Mouse (Mus musculus): ENCODE data around the gene Rpl35a.
A peak's percentile ranks its signal among the peaks of the same experiment; 100 is the strongest.
"Not testable (repeated sequence)": the region's sequence is repeated elsewhere in the genome, so short reads cannot be mapped to it uniquely, and the experiment has no call there.

The Rpl35a gene

DNA sequence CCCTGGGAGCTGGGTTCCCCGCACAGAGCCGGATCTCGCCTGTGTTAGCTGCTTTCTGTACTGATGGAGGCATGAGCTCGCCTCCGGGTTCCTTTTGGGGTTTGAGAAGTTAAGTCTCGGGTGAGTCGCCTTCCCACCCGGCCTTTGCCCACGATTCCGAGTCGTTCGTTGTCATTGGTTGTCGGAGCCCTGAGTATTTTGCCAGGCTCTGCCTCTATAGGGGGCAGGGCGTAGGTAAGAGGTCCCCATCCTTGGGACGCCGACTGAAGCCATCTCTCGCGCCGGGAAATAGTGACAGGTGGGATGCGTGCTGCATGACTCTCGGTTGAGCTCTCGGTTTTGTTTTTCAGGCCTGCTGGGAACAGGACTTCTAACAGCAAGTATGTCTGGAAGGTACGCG, 533 bp downstream of the Rpl35a start:
- DNase-seq (ENCODE audit: low read depth) = peak; percentile 33

DNA sequence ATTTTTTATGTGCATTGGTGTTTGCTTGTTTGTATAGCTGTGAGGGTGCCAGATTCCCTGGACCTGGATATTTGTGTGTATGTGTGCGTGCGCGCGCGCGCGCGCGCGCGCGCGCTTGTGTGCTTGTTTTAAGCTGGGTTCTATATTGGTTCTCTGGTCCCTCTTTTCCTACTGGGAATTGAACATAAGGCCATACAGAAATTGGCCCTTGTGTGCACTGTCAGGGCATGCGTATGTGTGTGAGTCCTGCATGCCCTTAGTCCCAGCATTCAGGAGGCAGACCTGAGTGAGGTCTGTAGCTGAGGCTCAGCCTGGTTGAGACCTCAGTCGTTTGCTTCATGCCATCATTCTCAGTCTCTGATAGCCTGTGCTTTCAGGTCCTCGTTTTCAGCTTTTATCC, 1.8 kb downstream of the Rpl35a start:
- no peak for DNase-seq (ENCODE audit: low read depth)

DNA sequence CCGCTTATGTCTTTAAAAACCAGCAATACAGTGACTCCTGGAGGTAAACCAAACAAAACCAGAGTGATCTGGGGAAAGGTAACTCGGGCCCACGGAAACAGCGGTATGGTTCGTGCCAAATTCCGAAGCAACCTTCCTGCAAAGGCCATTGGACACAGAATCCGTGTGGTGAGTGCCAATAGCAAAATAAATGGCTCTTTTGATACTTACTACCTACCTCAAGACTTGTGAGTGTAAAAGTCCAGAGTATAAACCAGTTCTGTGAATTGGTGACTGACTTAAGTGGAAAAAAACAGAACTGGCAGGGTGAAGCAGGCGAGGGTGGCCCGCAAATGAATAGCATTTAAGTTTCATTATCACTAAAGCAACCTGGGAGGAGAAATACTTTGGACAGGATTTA, 2.4 kb downstream of the Rpl35a start:
- not testable (repeated sequence) for DNase-seq (ENCODE audit: low read depth)

DNA sequence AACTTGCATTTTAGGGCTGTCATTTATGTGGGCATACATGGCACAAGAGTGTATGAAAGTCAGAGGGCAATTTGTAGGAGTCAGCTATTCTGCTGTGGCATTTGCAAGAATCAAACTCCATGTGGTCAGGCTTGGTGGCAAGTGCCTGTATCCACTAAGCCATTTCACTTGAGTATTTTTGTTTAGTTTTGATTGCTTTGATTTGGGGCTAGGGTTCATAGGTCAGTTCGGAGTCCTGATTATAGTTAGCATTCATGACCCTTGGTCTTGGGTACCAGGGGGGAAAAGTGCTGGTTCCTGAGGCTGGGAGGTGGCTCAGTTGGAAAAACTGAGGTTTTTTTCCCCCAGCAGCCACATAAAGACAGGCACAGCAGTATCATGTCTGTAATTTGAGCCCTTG, 3.2 kb downstream of the Rpl35a start:
- no peak for DNase-seq (ENCODE audit: low read depth)

DNA sequence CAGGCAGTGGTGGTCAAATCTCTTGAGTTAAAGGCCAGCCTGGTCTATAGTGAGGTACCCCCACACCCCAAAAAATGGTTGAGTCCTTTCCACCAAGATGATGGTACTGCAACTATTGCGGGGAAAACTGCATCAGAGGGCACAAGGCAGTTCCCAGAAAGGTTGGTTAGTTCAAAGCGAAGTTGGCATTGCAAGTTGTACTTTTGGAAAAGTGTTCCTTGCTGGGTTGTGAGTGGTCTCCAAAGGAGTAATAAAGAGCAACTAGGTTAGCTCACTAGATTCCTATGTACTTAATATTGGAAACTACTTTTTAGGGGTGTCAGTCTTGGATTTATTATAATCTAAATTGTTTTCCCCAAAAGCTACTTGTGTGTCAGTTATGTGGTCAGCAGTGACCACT, 4.7 kb downstream of the Rpl35a start:
- no peak for DNase-seq (ENCODE audit: low read depth)

DNA sequence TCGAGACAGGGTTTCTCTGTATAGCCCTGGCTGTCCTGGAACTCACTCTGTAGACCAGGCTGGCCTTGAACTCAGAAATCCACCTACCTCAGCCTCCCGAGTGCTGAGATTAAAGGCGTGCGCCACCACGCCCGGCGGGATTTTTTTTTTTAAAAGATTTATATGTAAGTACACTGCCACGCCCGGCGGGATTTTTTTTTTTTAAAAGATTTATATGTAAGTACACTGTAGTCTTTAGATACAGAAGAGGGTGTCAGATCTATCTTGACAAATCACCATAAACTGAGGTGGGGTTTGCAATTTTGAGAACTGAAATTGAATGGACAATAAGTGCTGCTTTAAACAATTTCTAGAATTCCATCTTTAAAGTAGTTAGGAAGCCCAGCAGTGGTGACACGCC, 5.1 kb downstream of the Rpl35a start:
- DNase-seq (ENCODE audit: low read depth) = no peak

DNA sequence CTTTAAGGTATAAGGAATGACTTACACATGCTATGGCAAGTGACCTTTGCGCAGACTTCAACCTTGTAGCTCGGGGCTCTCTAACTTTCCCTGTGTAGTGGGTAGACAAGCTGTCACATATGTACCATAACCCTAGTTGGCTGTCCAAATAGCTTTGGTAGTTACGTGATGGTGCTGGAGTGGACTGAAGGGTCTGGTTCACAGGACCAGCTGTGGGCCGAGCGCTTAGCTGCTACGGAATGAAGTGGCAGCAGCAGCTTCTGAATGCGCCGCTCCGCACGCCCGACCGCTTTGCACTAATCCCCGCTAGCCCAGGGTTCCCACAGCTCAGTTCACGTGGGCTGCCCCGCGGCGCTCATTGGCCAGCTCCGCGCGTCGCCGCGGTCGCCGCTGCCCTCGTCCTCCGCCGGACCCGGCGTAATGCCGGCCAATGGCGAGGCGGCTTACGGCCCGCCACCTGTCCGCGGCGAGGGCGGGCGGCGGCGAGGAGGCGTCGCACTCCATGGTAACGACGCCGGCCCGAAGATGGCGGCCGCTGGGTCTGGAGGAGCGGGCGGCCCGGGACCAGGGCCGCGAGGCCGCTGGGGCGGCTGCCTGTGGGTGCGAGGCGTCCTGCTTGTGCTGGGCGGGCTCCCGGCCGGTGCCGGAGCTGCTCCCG, 5.9 kb downstream of the Rpl35a start, which contains the start of gene Lmln:
Gene Lmln, plus strand, starts transcription at position 498 of the 658 bp plus-strand sequence.
- peak; percentile 81 for DNase-seq (ENCODE audit: low read depth)

DNA sequence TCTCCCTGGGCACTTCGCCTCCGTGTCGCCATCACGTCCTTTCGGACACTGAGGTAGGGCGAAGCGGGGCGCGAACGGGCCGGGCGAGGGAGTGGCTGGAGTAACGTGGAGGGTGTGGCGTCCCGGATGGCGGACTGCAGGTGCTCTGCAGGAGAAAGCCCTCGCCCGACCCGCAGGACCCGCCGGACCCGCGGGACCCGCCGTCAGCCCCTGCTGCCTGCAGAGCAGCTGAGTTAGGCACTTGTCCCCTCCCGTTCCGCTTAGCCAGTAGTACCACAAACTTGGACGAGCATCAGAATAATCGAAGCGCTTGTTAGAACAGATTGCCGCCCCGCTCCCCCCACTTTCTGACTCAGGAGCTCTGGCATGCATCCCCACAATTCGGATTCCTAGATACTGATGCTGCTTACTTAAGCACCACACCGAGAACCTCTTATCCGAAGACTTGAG, 6.5 kb downstream of the Rpl35a start:
- DNase-seq (ENCODE audit: low read depth) = peak; percentile 34

DNA sequence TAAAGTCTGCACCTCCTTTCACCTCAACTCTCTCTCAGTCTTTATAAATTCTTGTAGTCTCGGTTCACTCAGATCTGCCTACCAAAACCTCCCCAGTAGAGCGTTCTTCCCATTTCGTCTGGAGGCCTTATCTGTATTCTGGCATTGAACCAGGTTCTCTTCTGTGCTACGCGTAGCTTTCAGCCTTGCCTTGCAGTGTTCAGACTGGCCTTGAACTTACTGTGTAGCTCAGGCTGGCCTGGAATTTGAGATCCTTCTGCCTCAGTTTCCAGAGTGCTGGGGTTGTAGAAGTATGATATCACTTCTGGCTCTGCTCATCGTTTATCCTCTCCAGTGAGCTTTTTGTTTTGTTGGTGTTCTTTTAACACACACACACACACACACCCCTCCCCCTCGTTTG, 7.0 kb downstream of the Rpl35a start:
- peak; percentile 48 for DNase-seq (ENCODE audit: low read depth)

DNA sequence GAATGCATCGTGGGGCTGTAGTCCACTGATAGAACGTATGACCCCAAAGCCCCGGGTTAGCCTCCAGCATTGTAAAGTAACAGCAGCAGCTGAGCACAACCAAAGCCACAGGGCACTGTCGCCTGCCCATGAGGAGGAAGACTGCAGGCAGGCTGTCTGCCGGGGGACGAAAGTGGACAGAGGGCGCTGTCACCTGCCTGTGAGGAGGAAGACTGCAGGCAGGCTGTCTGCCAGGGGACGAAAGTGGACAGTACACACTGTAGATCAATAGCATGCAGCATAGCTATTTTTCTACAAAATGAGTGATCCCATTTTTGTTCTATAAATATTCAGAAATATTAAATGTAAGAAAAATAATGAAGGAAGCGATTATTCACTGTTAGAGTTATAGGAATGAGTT, 8.4 kb downstream of the Rpl35a start:
- no peak for DNase-seq (ENCODE audit: low read depth)

DNA sequence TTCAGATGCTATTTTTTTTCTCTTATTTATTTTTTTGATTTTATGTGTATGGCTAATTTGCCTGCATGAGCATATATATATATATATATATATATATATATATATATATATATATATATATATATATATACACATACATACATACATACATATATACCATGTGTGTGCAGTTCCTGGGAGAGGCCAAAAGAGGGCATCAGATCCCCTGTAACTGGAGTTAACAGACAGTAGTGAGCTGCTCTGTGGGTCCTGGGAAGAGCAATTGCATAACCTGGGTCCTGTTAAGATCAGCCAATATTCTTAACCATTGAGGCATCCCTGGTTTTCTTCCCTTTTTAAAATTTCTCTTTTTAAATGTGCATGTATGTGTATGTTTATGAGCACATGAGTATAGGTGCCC, 14.7 kb downstream of the Rpl35a start:
- no peak for DNase-seq (ENCODE audit: low read depth)

DNA sequence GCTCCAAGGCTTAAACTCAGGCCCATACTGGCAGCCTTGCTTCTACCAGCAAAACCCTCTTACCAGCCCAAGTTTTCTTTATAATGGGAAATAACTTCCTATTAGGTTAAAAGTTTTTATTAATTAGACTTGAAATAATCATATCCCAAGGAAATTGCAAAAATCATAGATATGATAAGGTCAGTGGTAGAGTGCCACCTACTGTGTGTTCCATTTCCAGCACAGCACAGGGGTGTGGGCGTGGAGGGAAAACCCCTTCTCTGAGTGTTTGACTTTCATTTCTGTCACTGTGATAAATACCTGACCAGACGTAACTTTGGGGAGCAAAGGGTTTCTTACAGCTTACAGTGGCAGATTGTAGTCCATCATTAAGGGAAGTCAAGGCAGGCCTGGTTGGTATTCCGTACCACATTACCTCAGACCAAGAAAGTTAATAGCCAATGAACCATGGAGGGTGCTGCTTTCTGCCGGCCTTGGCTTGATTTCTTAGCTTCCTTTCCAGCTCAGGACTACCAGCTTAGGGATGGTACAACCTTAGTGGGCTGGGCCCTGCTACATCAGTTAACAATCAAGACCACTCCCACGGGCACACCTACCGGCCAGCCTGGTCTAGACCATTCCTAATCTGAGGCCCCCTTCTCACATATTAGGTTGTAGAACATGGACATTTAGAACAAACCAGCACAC, 16.8 kb downstream of the Rpl35a start:
- DNase-seq (ENCODE audit: low read depth) = no peak

DNA sequence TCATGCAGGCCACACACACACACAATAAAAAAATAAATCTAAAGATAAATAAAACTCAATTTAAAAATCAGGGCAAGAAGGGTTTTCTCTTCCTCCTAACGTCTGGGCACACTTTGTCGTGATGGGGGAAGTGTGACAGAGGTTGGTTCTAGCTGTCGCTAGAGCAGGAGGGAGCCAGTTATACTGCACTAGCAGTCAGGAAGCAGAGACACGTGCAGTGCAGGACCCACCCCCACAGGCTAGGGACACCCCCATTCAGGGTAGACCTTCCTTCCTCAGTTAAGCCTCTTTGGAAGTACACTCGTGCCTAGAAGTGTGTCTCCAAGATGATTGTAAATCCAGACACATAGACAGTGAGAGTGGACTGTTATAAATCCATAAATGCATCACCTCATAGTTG, 18.7 kb downstream of the Rpl35a start:
- no peak for DNase-seq (ENCODE audit: low read depth)

DNA sequence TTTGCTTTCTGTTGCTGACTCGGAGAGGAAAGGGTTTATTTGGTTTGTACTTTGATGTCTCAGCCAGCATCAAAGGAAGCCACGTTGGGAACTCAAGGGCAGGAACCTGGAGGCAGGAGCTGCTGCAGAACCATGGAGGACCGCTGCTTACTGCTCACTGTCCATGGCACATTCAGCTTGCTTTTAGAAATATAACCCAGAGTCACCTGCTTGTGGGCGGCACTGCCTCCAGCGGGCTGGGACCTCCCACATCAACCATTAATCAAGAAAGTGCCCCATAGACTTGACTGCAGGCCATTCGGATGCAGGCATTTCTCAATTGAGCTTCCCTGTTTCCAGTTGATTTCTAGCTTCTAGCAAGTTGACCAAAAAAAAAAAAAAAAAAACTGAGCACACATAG, 19.8 kb downstream of the Rpl35a start:
- DNase-seq (ENCODE audit: low read depth) = no peak

DNA sequence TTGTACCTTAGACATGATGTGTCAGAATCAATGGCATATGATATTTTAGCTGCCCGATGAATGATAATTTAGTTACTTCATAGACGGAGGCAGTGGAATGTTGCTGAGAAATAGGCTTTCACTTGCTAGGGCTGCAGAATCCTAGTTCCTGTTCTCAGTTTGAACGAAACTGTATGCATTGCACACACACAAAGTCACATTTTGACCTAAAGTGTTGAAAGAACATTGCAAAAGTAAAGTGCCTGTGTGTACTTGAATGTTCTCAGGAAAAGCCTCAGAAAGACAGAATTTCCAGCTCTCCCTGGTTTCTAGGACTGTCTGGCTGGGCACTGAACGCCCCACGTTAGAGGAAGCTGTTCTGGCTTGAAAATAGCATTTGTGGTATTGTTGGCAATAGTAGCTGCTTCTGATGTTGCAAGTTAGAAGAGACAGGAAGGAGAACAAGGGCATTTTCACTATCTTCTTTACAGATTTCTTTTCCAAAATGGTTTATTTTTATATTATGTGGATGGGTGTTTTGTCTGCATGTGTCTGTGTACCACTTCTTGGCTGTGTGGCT, 20.9 kb downstream of the Rpl35a start:
- DNase-seq (ENCODE audit: low read depth) = no peak

DNA sequence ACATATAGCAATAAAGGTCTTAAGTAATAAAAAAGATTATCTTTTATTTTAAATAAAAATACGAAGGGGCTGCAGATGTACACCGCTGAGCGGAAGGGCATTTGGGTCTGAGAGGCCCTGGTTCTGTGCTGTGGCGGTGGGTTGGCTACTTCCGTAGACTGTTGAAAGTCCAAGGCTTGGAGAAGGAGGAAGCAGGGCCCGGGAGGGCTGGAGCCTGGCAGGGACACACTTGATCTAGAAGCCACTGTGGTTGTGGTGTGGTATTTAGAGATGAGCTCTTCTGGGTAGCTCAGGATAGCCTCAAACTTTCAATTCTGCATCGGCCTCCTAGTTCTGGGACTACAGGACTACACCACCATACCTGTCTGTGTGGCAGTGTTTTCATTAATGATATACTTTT, 23.8 kb downstream of the Rpl35a start:
- DNase-seq (ENCODE audit: low read depth) = no peak

DNA sequence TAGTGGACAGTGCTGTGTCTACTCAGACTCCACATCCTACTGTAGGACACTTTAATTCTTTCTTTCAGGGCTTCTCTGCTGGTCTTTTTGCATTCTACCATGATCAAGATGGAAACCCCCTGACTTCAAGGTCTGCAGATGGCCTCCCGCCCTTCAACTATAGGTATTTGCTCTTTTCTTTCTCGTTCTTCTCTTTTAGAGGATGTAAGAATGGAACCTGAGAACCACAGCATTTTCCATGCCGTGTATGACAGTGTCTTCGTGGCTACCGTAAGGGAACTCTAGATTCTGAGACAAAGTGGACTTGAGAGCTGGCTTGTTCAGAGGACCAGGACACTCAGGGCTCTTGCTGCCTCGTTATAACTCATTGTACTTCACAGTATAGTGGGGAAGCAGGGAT, 26.7 kb downstream of the Rpl35a start:
- DNase-seq (ENCODE audit: low read depth) = no peak

DNA sequence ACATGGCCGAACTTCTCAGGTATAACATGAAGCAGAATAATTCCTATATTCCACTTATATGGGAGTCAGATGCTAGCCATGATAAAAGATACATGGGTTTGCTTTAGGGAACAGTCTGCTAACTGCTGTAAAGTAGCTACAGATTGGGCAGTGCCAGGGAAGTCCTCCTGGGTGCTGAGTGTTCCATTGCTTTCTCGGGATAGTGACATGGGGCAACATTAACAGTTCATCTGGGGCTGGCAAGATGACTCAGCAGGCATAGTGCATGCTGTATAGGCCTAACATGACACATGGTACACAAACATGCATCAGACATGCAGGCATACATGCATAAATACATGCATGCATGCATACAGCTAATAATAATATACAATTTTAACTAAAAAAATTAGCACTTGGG, 27.7 kb downstream of the Rpl35a start:
- DNase-seq (ENCODE audit: low read depth) = no peak

DNA sequence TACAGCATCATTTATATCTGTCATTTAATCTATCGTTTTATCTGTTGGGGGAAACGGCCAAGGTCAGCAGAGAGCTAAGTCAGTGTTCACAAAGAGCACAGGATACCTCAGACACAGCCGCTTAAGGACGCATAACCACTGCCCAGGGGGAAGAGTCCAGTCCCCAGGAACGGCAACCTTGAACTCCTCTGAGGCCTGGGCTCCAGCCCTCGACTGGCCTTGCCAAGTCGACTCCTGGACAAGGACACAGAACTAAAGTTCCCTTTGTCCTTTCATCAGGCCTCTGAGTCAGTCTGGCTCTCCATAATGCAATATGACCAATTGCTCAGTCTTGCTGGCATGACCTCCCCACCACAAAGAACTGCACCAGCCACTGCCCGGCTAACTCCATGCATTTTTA, 29.4 kb downstream of the Rpl35a start:
- no peak for DNase-seq (ENCODE audit: low read depth)

Measured in c-Kit-positive CD71-positive TER-119-negative erythroid progenitor cells, embryonic 14.5 days (primary cell).